Mouse (Mus musculus) B cell, adult 62 days (primary cell): ENCODE measurements around the gene Adgrf1. TPM values are rescaled to one million over a fixed set of nuclear protein-coding genes. Genes with fewer than 3 reads are reported as not detected.

ENCODE experiments used
- total RNA-seq: library from RNA; stranded (reverse); gene quantifications from 4 replicates; pipeline ENCODE4 v1.2.4, GENCODE M21; 2023

Gene Adgrf1
- not detected in 4 replicates for total RNA-seq

DNA sequence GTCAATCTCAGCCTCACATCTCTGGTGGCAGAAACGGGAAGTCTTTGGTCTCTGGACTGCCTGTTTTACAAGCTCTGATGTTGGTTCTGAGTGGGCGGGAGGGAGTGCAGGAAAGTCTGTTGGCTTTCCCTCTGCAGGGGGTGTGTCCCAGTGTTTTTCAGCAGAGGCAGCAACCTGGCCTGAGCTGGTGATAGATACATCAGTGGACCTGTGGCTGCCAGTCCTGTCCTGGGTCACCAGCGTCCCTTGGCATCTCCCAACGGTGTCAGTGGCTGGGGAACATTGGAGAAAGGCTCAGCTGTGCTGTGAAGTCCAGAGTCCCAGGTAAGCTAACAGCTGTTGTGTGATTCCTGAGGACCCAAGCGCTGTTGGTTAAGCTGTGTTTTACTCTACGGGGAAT, at the start of gene Adgrf1:
TSS of gene Adgrf1 (plus strand) at position 169 of the 400 bp plus-strand sequence.

DNA sequence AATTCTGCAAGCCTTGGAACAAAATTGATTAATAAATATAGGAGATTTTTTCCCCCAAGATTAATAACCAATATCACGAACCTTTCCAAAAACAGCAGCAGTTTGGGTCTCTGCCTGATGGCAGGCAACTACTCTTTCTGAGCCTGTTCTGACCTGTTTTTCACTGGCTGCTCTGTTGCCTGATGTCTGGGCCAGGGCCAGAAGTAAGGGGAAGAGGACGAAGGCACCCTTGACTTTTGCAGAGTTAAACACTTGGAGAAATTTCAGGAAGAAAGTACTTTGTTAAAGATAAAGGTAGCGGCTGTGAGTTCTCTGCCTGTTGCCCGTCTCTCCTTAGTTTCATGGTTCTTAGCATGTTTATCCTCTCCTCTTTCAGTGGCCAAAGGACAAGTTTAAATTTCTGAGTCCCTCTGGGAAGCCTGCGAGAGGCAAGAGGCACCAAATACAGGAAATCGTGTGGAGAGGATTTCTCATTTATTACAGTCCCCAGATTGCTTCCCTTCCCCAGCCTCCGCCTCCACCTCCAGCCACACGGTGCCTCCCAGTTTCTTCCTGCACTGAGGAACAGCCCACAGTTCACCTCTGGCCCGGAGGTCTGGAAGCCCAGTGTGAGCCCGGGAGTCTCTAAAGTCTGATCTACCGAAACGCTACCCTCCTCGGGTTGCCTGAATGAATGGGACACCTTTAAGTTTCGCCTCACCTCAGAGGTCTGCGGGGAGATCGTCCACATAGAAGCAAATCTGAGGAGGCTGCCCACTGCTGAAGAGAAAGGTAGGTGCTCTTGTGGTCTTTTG, 89.9 kb downstream of the Adgrf1 start, which contains the start of gene Adgrf5:
TSS of gene Adgrf5 (plus strand) at position 626 of the 794 bp plus-strand sequence.

Other genes starting within 250 kb of the Adgrf1 start
- gene Adgrf5, start 90.1 kb downstream of the Adgrf1 start, total RNA-seq: not detected in 4 replicates
- not detected in 4 replicates for gene Mep1a, start 232.5 kb downstream of the Adgrf1 start, total RNA-seq